Mouse (Mus musculus) liver, adult 2 months (tissue): ENCODE data around the gene Impg1. TPM values are rescaled to one million over a fixed set of nuclear protein-coding genes. Genes with fewer than 3 reads are reported as not detected.

ENCODE experiments used
- DNase-seq: peaks from one replicate; pipeline ENCODE4 v3.0.0-alpha.2; 2011; ENCODE audit warnings: low read depth, low spot score; ENCODE audit errors: extremely low read depth
- H3K27ac ChIP-seq: fragments of 200-500 bp; replicated peaks from 2 replicates; pipeline ENCODE4 v1.5.1; 2012; ENCODE audit warnings: low read depth, mild to moderate bottlenecking, control low read depth, inconsistent platforms, low read length; ENCODE audit not compliant: insufficient read depth
- H3K27me3 ChIP-seq: fragments of 200-500 bp; 2 replicates; pipeline ENCODE4 v1.6.1; 2012; ENCODE audit warnings: mild to moderate bottlenecking, moderate library complexity, low read length, inconsistent platforms; ENCODE audit not compliant: control insufficient read depth, insufficient read depth
- H3K36me3 ChIP-seq: fragments of 200-500 bp; 2 replicates; pipeline ENCODE4 v1.6.1; 2012; ENCODE audit warnings: low read length, inconsistent platforms; ENCODE audit not compliant: control insufficient read depth, insufficient read depth
- H3K4me1 ChIP-seq: fragments of 200-500 bp; 2 replicates; pipeline ENCODE4 v1.6.1; 2011; ENCODE audit warnings: low read length; ENCODE audit not compliant: control insufficient read depth, insufficient read depth
- H3K4me3 ChIP-seq: fragments of 200-500 bp; 2 replicates; pipeline ENCODE4 v1.5.1; 2011; ENCODE audit warnings: low read depth, mild to moderate bottlenecking, control low read depth, low read length, moderate library complexity; ENCODE audit not compliant: insufficient read depth
- H3K79me2 ChIP-seq: fragments of 200-500 bp; 2 replicates; pipeline ENCODE4 v1.6.1; 2012; ENCODE audit warnings: inconsistent platforms, mild to moderate bottlenecking, low read length, moderate library complexity; ENCODE audit not compliant: control insufficient read depth, insufficient read depth
- H3K9ac ChIP-seq: fragments of 200-500 bp; 2 replicates; pipeline ENCODE4 v1.6.1; 2012; ENCODE audit warnings: low read depth, mild to moderate bottlenecking, control low read depth, inconsistent platforms, low read length
- CTCF ChIP-seq: fragments of 200-500 bp; IDR thresholded peaks from 2 replicates; pipeline ENCODE4 v1.5.1; 2011; ENCODE audit warnings: low read depth, low read length, control low read depth
- POLR2A ChIP-seq: fragments of 200-500 bp; IDR thresholded peaks from 2 replicates; pipeline ENCODE4 v1.6.1; 2011; ENCODE audit warnings: low read length, control low read depth; ENCODE audit not compliant: insufficient read depth; ENCODE audit errors: extremely low read depth
- WGBS: fragments of 180-500 bp; shearing (Covaris S2); methylation state at CpG from one replicate; pipeline ENCODE4 v1.1.7; 2018; 5-methylcytosine and 5-hydroxymethylcytosine counted together
- polyA plus RNA-seq: library from polyadenylated mRNA; depleted of rRNA; stranded (reverse); fragments of >200 nt; gene quantifications from 2 replicates; pipeline ENCODE4 v1.2.3, GENCODE M21; 2012
- total RNA-seq: library from RNA; depleted of rRNA; stranded (reverse); fragments of >200 nt; gene quantifications from 2 replicates; pipeline ENCODE4 v1.2.3, GENCODE M21; 2014

Gene Impg1
- total and polyA plus RNA-seq, 2 experiments: not detected

DNA sequence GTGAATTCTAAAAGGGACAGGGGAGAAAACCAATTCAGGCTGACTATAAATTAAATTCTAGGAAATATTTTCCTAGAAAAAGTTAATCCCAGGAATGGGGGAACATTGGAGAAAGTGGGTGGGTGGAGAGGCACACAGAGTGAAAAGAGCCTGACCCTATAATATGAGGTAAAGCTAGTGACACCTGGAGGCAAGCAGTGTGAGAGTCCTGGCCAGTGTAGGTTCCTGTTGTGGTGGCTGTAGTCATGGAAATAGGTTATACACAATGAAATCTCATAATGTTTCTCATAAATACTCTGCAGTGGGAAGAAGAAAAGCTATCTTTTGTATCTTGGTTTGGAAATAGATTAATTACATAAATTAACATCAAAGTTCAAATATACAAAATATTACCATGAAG is 105.2 kb downstream of the Impg1 start:
- no peak for DNase-seq
- no peak overlapping the region for H3K4me3 ChIP-seq
- TF ChIP-seq POLR2A (no peak), CTCF (no peak)
- H3K27me3 ChIP-seq: no peaks in the 10 kb centered on the region
- no peaks in the 10 kb centered on the region for H3K4me1 ChIP-seq
- no peaks in the 10 kb centered on the region for H3K79me2 ChIP-seq
- H3K9ac ChIP-seq: no peak overlapping the region
- no peaks in the 10 kb centered on the region for H3K36me3 ChIP-seq
- H3K27ac ChIP-seq: no peak overlapping the region

DNA sequence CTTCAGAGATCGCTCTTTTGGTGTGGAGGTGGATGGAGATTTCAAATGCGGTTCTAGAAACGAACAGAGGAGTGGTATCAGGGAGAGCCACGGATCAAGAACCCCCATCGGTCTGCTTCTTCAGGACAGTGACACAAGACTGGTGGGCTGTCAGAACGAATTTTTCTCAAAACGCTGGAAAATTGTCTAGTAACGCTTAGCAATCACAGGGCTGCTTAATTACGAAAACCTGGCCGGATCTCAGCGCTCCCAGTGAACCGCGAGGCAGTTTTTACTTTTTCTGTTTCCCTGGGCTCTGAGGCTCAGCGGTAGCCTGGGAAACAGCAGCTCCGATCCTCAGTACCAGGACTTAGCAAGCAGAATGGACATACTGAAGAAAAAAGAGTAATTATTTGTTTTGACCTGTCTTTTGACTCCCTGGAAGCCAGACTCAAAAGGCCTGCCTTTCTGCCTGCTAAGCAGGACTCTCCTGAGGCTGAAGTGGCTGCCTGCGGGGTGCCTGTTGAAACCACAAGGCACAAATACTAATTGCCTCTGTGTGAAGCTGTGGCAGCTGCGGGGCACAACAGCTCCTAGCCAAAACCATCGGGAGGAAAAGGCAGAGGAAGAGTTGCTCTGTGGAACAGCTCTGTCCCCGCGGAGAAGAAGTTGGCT is 113.5 kb downstream of the Impg1 start:
- H3K4me3 ChIP-seq: no peak overlapping the region
- 48% methylated on average over 20 of the region's 20 CpGs for WGBS

DNA sequence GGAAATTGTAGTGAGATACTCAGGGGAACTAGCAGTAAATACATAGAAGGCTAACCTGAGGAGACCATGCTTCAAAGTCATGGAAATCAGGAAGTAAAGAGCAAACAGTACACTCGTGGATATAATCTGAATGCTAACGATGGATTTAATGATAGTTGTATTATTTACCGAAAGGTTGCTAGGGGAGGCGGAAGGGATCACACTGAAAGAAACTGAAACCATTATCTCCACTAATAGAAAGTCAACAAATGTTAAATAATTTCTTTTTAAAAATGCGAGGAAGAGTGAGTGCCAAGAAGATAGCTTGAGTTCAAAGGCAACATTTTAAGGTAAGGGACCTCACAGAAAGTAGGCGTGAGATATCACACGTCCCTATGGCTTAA is 114.0 kb downstream of the Impg1 start:
- Histone ChIP-seq H3K36me3 (no peaks in the 10 kb centered on the region), H3K4me1 (no peaks in the 10 kb centered on the region), H3K27ac (no peak overlapping the region), H3K79me2 (no peaks in the 10 kb centered on the region), H3K27me3 (no peaks in the 10 kb centered on the region), H3K4me3 (no peak overlapping the region), H3K9ac (no peak overlapping the region)
- WGBS: 55% methylated on average over 7 of the region's 7 CpGs
- no peak for DNase-seq
- no peak for TF ChIP-seq POLR2A
- TF ChIP-seq CTCF: no peak

More for the DNA sequence above, 113.5 kb downstream of the Impg1 start:
- H3K9ac ChIP-seq: no peak overlapping the region
- H3K79me2 ChIP-seq: no peaks in the 10 kb centered on the region
- H3K36me3 ChIP-seq: no peaks in the 10 kb centered on the region
- DNase-seq: no peak
- H3K4me1 ChIP-seq: no peaks in the 10 kb centered on the region
- H3K27ac ChIP-seq: no peak overlapping the region
- no peaks in the 10 kb centered on the region for H3K27me3 ChIP-seq
- no peak for TF ChIP-seq POLR2A
- TF ChIP-seq CTCF: no peak

DNA sequence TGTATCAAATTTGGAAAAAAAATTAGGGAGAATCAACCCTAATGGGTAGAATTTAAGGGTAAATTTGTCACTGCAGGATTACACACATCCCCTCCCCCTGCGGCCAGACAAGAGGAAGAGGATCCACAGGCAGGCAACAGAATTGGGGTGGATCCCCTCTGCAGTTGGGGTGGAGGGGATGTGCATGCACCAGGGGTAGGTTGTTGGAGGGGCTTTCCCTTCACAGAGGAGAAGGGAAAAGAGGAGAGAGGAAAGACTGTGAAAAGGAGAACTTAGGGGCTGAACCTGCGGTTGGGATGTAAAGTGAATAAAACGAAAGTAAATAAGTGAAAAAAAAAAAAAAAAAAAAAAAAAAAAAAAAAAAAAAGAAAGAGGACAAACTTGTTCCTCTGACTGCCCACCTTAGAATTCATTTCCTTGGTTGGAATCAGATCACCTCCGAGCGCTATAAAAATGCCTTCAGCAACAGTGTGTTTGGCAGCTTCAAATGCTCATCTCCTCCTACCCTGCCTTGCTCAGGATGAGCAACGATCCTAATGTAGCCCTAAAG is 120.8 kb downstream of the Impg1 start:
- no peak overlapping the region for H3K4me3 ChIP-seq
- TF ChIP-seq POLR2A (no peak), CTCF (no peak)
- no peaks in the 10 kb centered on the region for H3K36me3 ChIP-seq
- H3K27me3 ChIP-seq: no peaks in the 10 kb centered on the region
- H3K79me2 ChIP-seq: no peaks in the 10 kb centered on the region
- DNase-seq: no peak
- 86% methylated on average over 6 of the region's 6 CpGs for whole genome bisulfite sequencing
- no peak overlapping the region for H3K27ac ChIP-seq
- no peak overlapping the region for H3K9ac ChIP-seq
- H3K4me1 ChIP-seq: no peaks in the 10 kb centered on the region

DNA sequence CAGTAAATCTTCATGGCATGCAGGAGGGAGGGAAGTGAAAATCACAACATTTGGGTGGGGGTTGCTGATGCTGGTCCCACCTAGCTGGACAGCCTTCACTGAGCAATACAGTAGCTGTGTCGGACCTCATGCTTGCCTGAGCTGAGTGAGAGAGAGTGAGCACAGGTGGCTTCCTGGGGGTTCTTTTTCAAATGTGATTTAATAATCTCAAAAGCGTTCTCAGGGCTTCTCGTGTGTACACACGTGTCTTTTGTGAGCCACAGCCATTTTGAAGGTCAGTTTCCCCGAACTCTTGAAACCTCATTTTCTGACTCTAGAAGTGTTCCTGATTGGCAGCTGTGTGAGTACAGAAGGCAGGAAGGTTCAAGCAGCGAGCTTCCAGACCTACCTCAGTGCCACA is 122.8 kb downstream of the Impg1 start:
- Histone ChIP-seq H3K27ac (no peak overlapping the region), H3K4me1 (no peaks in the 10 kb centered on the region), H3K9ac (no peak overlapping the region), H3K27me3 (no peaks in the 10 kb centered on the region), H3K79me2 (no peaks in the 10 kb centered on the region), H3K4me3 (no peak overlapping the region), H3K36me3 (no peaks in the 10 kb centered on the region)
- TF ChIP-seq CTCF: no peak
- TF ChIP-seq POLR2A: no peak
- 82% methylated on average over 6 of the region's 6 CpGs for whole genome bisulfite sequencing
- DNase-seq: no peak

DNA sequence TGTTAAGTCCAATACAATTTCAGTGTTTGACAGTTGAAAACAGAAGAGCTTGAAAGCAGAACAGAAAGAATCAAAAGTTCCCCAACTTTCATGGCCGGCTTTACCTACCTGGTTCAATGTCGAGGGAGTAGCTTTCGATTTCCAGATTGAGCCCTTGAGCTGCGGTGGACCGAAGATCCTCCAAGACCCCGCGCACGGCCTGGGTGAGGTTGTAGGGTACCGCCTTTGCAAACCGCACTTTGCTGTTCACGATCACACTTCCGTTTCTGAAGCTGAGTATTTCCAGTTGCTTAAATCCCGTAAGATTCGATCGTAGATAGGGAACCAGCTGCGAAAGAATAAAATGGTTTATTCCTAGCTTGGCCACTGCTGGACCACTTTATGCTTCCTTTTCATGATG is 123.5 kb downstream of the Impg1 start:
- H3K9ac ChIP-seq: no peak overlapping the region
- 94% methylated on average over 16 of the region's 16 CpGs for WGBS
- no peak overlapping the region for H3K27ac ChIP-seq
- no peaks in the 10 kb centered on the region for H3K27me3 ChIP-seq
- H3K4me1 ChIP-seq: no peaks in the 10 kb centered on the region
- H3K79me2 ChIP-seq: no peaks in the 10 kb centered on the region
- no peak for DNase-seq
- no peak overlapping the region for H3K4me3 ChIP-seq
- TF ChIP-seq CTCF (no peak), POLR2A (no peak)
- no peaks in the 10 kb centered on the region for H3K36me3 ChIP-seq
